Mouse (Mus musculus) spleen, adult 18-20 months (tissue): Measurements from ENCODE around the gene Lhx5.

ENCODE experiments used
- DNase-seq, 2 experiments: peaks; one replicate each; pipeline ENCODE4 v3.0.0; 2022; ENCODE audit warnings: mixed read lengths in 2 of 2

The Lhx5 gene

GRCm38 (mm10) chr5:120465860-120466259 is 34.4 kb downstream of the Lhx5 start:
- no peak for DNase-seq

GRCm38 (mm10) chr5:120467026-120467425 is 35.5 kb downstream of the Lhx5 start:
- DNase-seq, result no peak

- DNase-seq, result no peak
Measured at GRCm38 (mm10) chr5:120468336-120468735, 36.8 kb downstream of the Lhx5 start.

GRCm38 (mm10) chr5:120468830-120469229 is 37.3 kb downstream of the Lhx5 start:
- DNase-seq, result no peak

- no peak for DNase-seq
Measured at GRCm38 (mm10) chr5:120471538-120471937, 40.0 kb downstream of the Lhx5 start.

GRCm38 (mm10) chr5:120472770-120473169 is 41.3 kb downstream of the Lhx5 start, which contains the start of gene Sdsl:
Gene Sdsl, minus strand, starts transcription at chr5:120472810.
- DNase-seq, result no peak

GRCm38 (mm10) chr5:120473361-120473760 is 41.9 kb downstream of the Lhx5 start:
- no peak for DNase-seq

- no peak for DNase-seq
Measured at GRCm38 (mm10) chr5:120475861-120476260, 44.4 kb downstream of the Lhx5 start.

GRCm38 (mm10) chr5:120476296-120476695 is 44.8 kb downstream of the Lhx5 start, which contains the start of gene Sds:
Gene Sds, plus strand, starts transcription at chr5:120476526.
- DNase-seq, result no peak

- DNase-seq, result no peak
Measured at GRCm38 (mm10) chr5:120477993-120478392, 46.5 kb downstream of the Lhx5 start.

GRCm38 (mm10) chr5:120479538-120479937 is 48.0 kb downstream of the Lhx5 start:
- DNase-seq, result no peak

- DNase-seq, result no peak
Measured at GRCm38 (mm10) chr5:120481205-120481604, 49.7 kb downstream of the Lhx5 start.

- no peak for DNase-seq
Measured at GRCm38 (mm10) chr5:120483399-120483798, 51.9 kb downstream of the Lhx5 start.

- DNase-seq, result no peak
Measured at GRCm38 (mm10) chr5:120487844-120488243, 56.3 kb downstream of the Lhx5 start.

GRCm38 (mm10) chr5:120490679-120491192 is 59.2 kb downstream of the Lhx5 start:
- no peak for DNase-seq
